Mouse (Mus musculus) olfactory bulb, adult 2 months (tissue): ENCODE results near the gene Tmem86a.

Source experiments
- CTCF ChIP-seq: fragments of 200-500 bp; IDR thresholded peaks from 2 replicates; pipeline ENCODE4 v1.5.1; 2012; ENCODE audit warnings: low read depth, mild to moderate bottlenecking, low read length, moderate library complexity; ENCODE audit not compliant: insufficient read depth
- POLR2A ChIP-seq: fragments of 200-500 bp; IDR thresholded peaks from 2 replicates; pipeline ENCODE4 v1.6.1; 2012; ENCODE audit warnings: mild to moderate bottlenecking, low read depth, low read length, moderate library complexity; ENCODE audit not compliant: insufficient read depth

DNA sequence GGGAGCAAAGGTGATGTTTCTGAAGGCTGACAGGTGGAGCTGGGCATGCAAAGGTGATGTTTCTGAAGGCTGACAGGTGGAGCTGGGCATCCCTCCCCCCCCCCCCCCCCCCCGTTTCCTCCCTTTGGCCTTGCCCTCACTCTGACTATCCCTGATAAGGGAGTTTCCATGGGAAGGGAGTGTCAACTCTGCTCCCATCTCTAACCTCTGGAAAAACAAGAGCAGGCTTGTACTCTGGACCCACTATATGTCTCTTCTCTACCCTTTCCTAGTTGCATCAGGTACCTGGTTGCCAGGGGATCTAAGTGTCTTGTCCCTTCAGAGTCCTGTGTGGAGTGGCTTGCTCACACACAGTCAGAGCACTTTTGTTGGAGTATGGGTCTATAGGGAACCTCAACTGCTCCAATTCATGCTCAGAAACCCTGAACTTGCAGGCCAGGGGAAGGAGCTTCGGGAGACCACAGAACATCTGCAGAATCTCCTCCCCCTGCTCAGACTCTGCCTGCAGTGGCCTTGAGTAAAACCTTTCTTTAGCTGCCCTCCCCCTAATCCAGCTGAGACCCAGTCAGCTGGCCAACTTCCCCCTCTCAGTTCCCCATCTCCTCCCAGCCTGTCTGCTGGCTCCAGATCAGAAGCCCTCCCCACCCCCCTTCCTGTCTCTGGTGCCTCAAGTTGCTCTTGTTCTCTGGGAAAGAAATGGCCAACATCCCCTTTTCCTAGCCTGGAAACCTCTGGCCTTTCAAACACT is 1.2 kb downstream of the Tmem86a start:
- no peak for TF ChIP-seq CTCF
- no peak for TF ChIP-seq POLR2A
